Mouse (Mus musculus) midbrain, embryonic 16.5 days (tissue): ENCODE results near the gene Ccdc194. TPM values are rescaled to one million over a fixed set of nuclear protein-coding genes. Genes with fewer than 3 reads are reported as not detected.

Experiments used
- ATAC-seq: fragments of 200-750 bp; cut with Nextera tagmentation; 2 replicates; pipeline ENCODE4 v1.8.0; 2017; ENCODE audit warnings: moderate TSS enrichment
- H3K27ac ChIP-seq: fragments of 300-500 bp; sonication (generic); 2 replicates; pipeline ENCODE4 v1.5.1; 2014; ENCODE audit warnings: mild to moderate bottlenecking, low read length, mixed read lengths
- H3K27me3 ChIP-seq: fragments of 300-500 bp; sonication (generic); 2 replicates; pipeline ENCODE4 v1.6.1; 2014; ENCODE audit warnings: low read depth, low read length, mixed read lengths; ENCODE audit not compliant: control insufficient read depth, insufficient read depth
- H3K36me3 ChIP-seq: fragments of 300-500 bp; sonication (generic); 2 replicates; pipeline ENCODE4 v1.6.1; 2014; ENCODE audit warnings: mild to moderate bottlenecking, low read length, moderate library complexity, mixed read lengths; ENCODE audit not compliant: control insufficient read depth, insufficient read depth
- H3K4me1 ChIP-seq: fragments of 300-500 bp; sonication (generic); 2 replicates; pipeline ENCODE4 v1.6.1; 2014; ENCODE audit warnings: mild to moderate bottlenecking, low read length, mixed read lengths; ENCODE audit not compliant: control insufficient read depth, insufficient read depth
- H3K4me2 ChIP-seq: fragments of 300-500 bp; sonication (generic); 2 replicates; pipeline ENCODE4 v1.6.1; 2014; ENCODE audit warnings: mild to moderate bottlenecking, low read length, mixed read lengths
- H3K4me3 ChIP-seq: fragments of 300-500 bp; sonication (generic); 2 replicates; pipeline ENCODE4 v1.5.1; 2014; ENCODE audit warnings: low read depth, mild to moderate bottlenecking, low read length, moderate library complexity, mixed read lengths
- H3K9ac ChIP-seq: fragments of 300-500 bp; sonication (generic); 2 replicates; pipeline ENCODE4 v1.6.1; 2014; ENCODE audit warnings: low read depth, low read length, mixed read lengths
- H3K9me3 ChIP-seq: fragments of 300-500 bp; sonication (generic); replicated peaks from 2 replicates; pipeline ENCODE4 v1.6.1; 2014; ENCODE audit warnings: mild to moderate bottlenecking, low read length, mixed read lengths; ENCODE audit not compliant: control insufficient read depth, poor library complexity, severe bottlenecking
- WGBS: fragments of 180-500 bp; shearing (Covaris S2); extraction: QIAGEN DNeasy Blood & Tissue Kit; methylation state at CpG from one replicate; pipeline ENCODE4 v1.1.7; 2014; 5-methylcytosine and 5-hydroxymethylcytosine counted together
- polyA plus RNA-seq: library from polyadenylated mRNA; unstranded; fragments of >200 nt; fragmentation: Nextera tagmentation; extraction: Ambion mirVana; gene quantifications from 2 replicates; pipeline ENCODE4 v1.2.1, GENCODE M21; 2015

Ccdc194 gene
- polyA plus RNA-seq, 1 experiment from 2014 or later = not detected

DNA sequence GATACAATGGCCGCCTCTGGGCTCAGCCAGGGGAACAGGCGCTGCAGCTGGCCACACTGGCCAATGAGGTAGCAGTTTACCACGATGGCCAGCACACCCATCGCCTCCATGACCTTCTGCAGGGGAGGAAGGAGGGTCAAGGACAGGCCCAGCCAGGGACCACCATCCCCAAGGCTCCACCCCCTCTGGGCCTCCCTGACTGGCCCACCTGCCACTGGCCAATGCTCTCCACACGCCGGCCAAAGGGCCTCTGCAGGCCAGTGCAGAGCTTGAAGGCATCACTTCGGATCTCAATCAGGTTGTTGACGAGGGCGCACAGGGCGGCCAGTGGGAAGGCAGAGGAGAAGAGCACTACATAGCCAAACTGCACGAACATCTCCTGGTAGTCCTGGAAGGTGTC, 46.6 kb downstream of the Ccdc194 start:
- Histone ChIP-seq H3K36me3 (peaks cover 32% of the 10 kb centered on the region), H3K4me1 (peaks cover 16% of the 10 kb centered on the region), H3K9ac (no peak overlapping the region), H3K27me3 (no peaks in the 10 kb centered on the region), H3K27ac (no peak overlapping the region), H3K4me2 (no peak overlapping the region), H3K9me3 (no peaks in the 10 kb centered on the region), H3K4me3 (no peak overlapping the region)
- WGBS = 88% methylated on average over 11 of the region's 11 CpGs
- no peak for ATAC-seq

DNA sequence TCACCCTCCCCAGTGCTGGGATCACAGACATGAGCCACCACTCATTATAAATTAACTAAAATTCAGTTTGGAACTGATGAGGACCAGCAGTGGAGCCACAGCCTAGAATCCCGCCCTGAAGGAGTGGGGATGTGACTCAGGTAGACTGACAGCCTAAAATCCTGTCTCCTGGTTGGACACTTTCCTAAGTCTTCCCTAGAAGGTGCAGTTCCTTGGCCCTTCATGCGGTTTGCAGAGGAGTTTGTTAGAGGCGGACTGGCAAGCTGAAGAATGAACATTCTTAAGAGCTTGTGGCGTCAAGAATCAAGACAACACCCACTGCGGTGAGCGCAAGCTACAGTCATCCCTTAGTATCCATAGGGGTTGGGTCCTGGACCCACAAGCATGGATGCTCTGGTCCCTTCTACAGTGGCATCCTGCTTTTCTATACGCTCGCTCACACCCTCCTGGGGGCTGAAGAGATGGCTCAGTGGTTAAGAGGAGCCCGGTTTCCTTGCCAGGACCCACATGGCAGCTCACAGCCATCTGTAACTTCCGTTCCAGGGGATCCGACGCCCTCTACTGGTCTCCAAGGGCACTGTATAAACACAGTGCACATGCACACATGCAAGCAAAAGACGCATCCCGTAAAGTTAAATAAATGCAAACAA, 48.2 kb downstream of the Ccdc194 start:
- Histone ChIP-seq H3K27me3 (no peaks in the 10 kb centered on the region), H3K4me2 (peak overlapping the region; percentile 79), H3K4me1 (peaks cover 12% of the 10 kb centered on the region), H3K9ac (peak overlapping the region; percentile 78), H3K27ac (peak overlapping the region; percentile 91), H3K36me3 (peaks cover 34% of the 10 kb centered on the region), H3K4me3 (peak overlapping the region; percentile 51), H3K9me3 (no peaks in the 10 kb centered on the region)
- ATAC-seq = no peak
- WGBS = 43% methylated on average over 14 of the region's 14 CpGs

DNA sequence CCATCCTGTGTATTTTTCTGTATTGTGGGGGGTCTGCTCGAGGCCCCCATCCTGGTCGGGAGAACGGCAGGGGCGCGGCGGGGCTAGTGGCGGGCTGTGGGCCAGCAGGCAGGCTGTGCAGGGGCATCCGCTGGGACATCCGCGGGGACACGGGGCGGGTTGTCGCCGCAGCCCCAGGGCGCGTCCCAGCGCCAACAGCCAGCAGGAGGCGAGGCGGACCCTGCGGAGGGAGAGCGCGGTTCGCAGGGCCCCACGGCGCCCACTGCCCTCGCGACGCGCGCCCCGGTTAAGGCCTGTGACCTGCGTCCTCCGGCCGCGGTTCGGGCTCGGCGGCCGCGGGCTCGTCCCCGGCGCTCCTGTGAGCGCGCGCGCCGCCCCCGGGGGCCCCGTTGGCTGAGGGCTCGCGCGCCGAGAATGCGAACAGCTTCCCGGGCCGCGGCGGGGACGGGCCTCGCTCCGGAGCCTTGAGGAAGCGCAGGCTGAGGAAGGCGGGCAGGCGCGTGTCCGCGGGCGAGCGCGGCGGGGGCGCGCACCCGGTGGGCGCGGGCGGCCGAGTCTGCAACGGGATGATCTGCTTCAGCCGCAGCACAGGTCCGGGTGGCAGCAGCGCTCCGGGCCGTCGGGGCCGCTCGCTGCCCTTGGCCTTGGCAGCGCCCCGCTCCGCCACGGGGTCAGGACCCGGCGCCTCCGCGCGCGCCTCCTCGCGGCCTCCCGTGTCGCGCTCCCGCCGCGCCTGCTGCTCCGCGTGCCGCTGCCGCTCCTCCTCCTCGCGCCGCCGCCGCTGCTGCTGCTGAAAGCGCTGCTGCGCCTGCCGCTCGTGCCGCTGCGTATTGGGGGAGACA, 49.2 kb downstream of the Ccdc194 start:
- Histone ChIP-seq H3K27ac (peak overlapping the region; percentile 91), H3K9ac (peak overlapping the region; percentile 78), H3K4me1 (peaks cover 12% of the 10 kb centered on the region), H3K9me3 (no peaks in the 10 kb centered on the region), H3K36me3 (peaks cover 39% of the 10 kb centered on the region), H3K27me3 (no peaks in the 10 kb centered on the region), H3K4me3 (peak overlapping the region; percentile 51), H3K4me2 (peak overlapping the region; percentile 79)
- WGBS = under 1% methylated on average over 63 of the region's 121 CpGs
- peak; percentile 56 for ATAC-seq

DNA sequence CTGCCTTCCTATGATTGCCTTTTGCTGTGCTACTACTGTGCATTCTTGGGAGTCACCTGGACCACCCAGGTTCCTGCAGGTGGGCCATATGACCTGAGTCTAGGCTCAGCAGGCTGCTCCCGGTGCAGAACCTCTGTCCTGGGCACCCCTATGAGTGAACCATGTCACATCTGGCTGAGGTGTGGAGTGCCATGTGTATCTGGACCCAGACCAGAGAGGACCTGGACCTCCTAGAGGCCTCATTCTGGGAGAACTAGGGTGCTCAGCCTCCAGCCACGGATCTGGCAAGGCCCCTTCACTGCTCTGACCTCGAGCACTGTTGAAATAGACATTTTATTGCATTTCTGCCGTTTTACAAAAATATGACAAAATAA, 49.8 kb downstream of the Ccdc194 start:
- Histone ChIP-seq H3K4me3 (peak overlapping the region; percentile 51), H3K36me3 (peaks cover 39% of the 10 kb centered on the region), H3K4me2 (peak overlapping the region; percentile 79), H3K9ac (peak overlapping the region; percentile 78), H3K27ac (peak overlapping the region; percentile 91), H3K9me3 (no peaks in the 10 kb centered on the region), H3K4me1 (peaks cover 15% of the 10 kb centered on the region), H3K27me3 (no peaks in the 10 kb centered on the region)
- peak; percentile 11; the same call in 1 of the 2 replicates for ATAC-seq
- 29% methylated on average over 4 of the region's 4 CpGs for WGBS

DNA sequence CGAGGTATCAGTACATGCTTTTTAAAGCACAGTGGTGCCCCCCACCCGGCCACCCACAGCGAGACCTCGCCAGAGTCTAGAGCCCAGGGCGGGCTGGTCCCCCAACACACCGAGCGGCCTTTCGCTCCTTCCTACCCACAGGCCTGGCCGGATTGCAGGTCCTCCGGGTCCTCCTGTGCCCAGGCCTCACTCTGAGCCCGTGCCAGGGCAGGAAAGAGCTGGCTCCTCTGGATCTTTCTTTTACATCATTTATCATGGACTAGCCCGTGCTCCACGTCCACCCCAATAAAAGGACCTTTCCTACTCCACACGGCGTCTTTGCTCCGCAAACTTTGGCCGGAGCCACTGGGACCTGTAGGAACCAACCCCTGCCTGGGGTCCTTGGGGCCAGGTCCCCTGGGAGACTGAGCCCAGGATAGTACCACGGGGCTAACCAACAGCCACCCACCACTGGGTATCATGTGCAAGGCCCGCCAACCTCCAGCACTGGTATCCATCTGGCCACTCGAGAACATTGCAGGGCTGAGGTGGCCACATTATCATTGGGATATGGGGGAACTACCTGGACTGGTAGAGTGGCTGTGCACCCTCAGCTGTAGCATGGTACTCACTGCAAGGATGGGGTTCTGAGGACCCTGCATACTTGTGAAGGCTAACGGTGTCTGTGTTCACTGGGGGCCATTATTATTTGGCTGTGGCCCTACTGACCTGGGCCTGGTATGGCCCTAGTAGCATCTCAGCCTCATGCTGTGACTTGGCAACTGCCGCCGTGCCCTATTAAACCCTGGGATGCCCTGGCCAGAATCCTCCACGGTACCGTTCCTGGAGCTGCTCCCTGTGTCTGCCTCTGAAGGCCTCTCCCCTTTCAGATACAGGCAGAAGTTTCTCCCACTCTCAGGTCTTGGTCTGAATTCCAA, 50.5 kb downstream of the Ccdc194 start:
- H3K36me3 ChIP-seq = peaks cover 32% of the 10 kb centered on the region
- no peak; the same call in 1 of the 2 replicates for ATAC-seq
- no peak overlapping the region for H3K4me3 ChIP-seq
- no peak overlapping the region for H3K4me2 ChIP-seq
- 0 out of 2 replicates have a peak overlapping the region, but pooled peaks have one; percentile 12 for H3K9ac ChIP-seq
- H3K9me3 ChIP-seq = no peaks in the 10 kb centered on the region
- 89% methylated on average over 25 of the region's 25 CpGs for WGBS
- peaks cover 21% of the 10 kb centered on the region for H3K4me1 ChIP-seq
- H3K27ac ChIP-seq = peak overlapping the region; percentile 91; the same call in 1 of the 2 replicates
- H3K27me3 ChIP-seq = no peaks in the 10 kb centered on the region

DNA sequence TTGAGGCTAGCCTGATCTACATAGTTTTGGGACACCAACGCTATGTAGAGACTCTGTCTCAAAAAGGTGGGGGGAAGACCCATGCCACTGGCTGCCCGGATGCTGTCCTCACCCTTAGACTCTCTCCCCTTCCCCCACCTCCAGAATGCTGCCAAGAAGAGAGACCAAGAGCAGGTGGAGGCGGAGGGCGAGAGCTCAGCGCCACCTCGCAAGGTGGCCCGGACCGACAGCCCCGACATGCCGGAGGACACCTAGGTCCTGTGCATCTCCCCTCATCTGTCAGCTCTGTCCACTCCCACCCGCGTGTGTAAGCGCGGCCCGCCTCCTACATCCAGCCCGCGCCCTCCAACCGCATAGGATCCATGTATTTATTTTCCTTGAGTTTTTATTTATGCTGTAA, 51.2 kb downstream of the Ccdc194 start:
- H3K36me3 ChIP-seq = peaks cover 32% of the 10 kb centered on the region
- H3K27ac ChIP-seq = no peak overlapping the region
- no peaks in the 10 kb centered on the region for H3K27me3 ChIP-seq
- H3K4me3 ChIP-seq = no peak overlapping the region
- no peaks in the 10 kb centered on the region for H3K9me3 ChIP-seq
- H3K4me2 ChIP-seq = no peak overlapping the region
- peaks cover 25% of the 10 kb centered on the region for H3K4me1 ChIP-seq
- no peak for ATAC-seq
- WGBS = 95% methylated on average over 18 of the region's 18 CpGs
- no peak overlapping the region for H3K9ac ChIP-seq

DNA sequence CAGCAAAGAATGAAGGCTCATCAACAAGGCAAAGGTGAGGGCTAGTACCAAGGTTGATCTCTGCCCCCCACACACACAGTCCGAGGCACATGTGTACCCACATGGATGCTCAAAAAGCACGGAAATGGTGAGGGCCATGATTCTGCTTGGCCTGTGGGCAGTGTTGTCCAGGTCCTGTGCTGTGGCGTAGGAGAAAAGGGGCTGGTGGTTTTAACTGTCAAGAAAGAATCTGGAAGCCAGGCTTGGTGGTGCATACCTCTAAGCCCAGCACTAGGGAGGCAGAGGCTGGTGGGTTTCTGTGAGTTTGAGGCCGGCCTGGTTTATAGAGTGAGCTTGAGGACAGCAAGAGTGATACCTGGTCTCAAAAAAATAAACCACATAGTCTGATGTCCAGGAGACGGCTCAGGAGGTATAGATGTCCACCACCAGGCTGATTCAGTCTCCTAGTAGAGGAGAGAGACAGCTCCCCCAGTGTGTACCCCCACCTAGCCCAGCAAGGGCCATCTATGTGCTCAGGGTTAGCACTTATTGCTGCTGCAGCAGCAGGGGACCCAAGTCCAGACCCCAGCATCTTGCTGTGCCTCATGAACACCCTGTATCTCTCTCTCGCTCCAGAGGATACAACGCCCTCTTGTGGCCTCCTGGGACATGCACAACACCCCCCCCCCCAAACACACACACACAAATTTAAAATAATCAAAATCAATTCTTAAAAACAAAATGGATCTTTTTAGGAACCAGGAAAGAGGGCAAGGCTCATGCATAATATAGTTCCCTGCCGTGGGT, 52.7 kb downstream of the Ccdc194 start:
- Histone ChIP-seq H3K4me1 (peaks cover 25% of the 10 kb centered on the region), H3K36me3 (peaks cover 23% of the 10 kb centered on the region), H3K4me2 (no peak overlapping the region), H3K9ac (no peak overlapping the region), H3K4me3 (no peak overlapping the region), H3K9me3 (no peaks in the 10 kb centered on the region), H3K27ac (no peak overlapping the region), H3K27me3 (no peaks in the 10 kb centered on the region)
- ATAC-seq = no peak
- 90% methylated on average over 8 of the region's 8 CpGs for WGBS

DNA sequence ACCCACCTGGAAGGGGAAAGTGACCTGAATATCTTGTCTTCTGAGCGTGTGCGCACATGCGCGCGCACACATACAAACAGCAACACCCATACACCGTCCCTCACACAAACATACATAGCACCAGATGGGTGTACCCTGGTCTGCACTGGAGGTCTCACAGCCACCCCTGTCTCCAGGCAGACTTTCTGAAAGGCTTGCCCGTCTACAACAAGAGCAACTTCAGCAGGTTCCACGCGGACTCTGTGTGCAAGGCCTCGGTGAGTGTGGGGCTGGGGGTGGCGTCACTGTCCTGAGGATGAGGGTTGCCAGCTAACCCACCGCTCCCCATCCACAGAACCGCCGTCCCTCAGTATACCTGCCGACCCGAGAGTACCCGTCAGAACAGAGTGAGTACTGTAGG, 53.6 kb downstream of the Ccdc194 start:
- Histone ChIP-seq H3K4me3 (no peak overlapping the region), H3K27ac (no peak overlapping the region), H3K4me1 (peaks cover 18% of the 10 kb centered on the region), H3K27me3 (no peaks in the 10 kb centered on the region), H3K9ac (no peak overlapping the region), H3K36me3 (peaks cover 23% of the 10 kb centered on the region), H3K4me2 (no peak overlapping the region), H3K9me3 (no peaks in the 10 kb centered on the region)
- WGBS = 95% methylated on average over 17 of the region's 17 CpGs
- no peak for ATAC-seq
